Mouse (Mus musculus) embryonic facial prominence, embryonic 13.5 days (tissue): Measurements from ENCODE around the gene Arhgap17. TPM values are rescaled to one million over a fixed set of nuclear protein-coding genes. Genes with fewer than 3 reads are reported as not detected.

ENCODE experiments used
- polyA plus RNA-seq: library from polyadenylated mRNA; unstranded; fragments of >200 nt; fragmentation: Nextera tagmentation; extraction: Ambion mirVana; gene quantifications from 2 replicates; pipeline ENCODE4 v1.2.1, GENCODE M21; 2015

Arhgap17 gene
- polyA plus RNA-seq, 1 experiment from 2014 or later = 21.4 TPM

Other genes with a start within 250 kb of the Arhgap17 start
- gene Tnrc6a, start 246.0 kb downstream of the Arhgap17 start, polyA plus RNA-seq = 58.6 and 68.3 TPM in 2 replicates
- 0.25 TPM in 1 of 2 replicates, not detected in the other for gene Slc5a11, start 155.1 kb downstream of the Arhgap17 start, polyA plus RNA-seq
- gene Lcmt1, start 131 bp downstream of the Arhgap17 start, polyA plus RNA-seq = 45.6 and 50.2 TPM in 2 replicates
- gene Aqp8, start 92.4 kb upstream of the Arhgap17 start, polyA plus RNA-seq = 0.69 TPM in 1 of 2 replicates, not detected in the other
- gene Zkscan2, start 130.5 kb upstream of the Arhgap17 start, polyA plus RNA-seq = 5.8 and 7.1 TPM in 2 replicates